Mouse (Mus musculus) G1E (cell line): Measurements from ENCODE around the gene Tas2r135. TPM values are rescaled to one million over a fixed set of nuclear protein-coding genes. Genes with fewer than 3 reads are reported as not detected.
A peak's percentile ranks its signal among the peaks of the same experiment; 100 is the strongest.

ENCODE experiments used
- ATAC-seq: 2 replicates; pipeline ENCODE4 v1.8.0; 2016; ENCODE audit warnings: mild to moderate bottlenecking; ENCODE audit not compliant: insufficient number of reproducible peaks, poor library complexity, low FRiP score, severe bottlenecking; ENCODE audit errors: extremely low read depth
- DNase-seq: peaks from one replicate; pipeline ENCODE4 v3.0.0; 2012; ENCODE audit warnings: low spot score
- H3K27me3 ChIP-seq: 2 replicates; pipeline ENCODE4 v1.6.1; 2012; ENCODE audit warnings: mild to moderate bottlenecking, low read length, inconsistent platforms; ENCODE audit not compliant: insufficient read depth
- H3K36me3 ChIP-seq: replicated peaks from 2 replicates; pipeline ENCODE3; 2012; ENCODE audit warnings: mild to moderate bottlenecking, inconsistent platforms
- H3K4me1 ChIP-seq: 2 replicates; pipeline ENCODE4 v1.6.1; 2012; ENCODE audit warnings: low read depth, low read length, inconsistent platforms, mixed read lengths; ENCODE audit not compliant: insufficient read depth
- H3K4me3 ChIP-seq: 2 replicates; pipeline ENCODE4 v1.5.1; 2012; ENCODE audit warnings: low read depth, mild to moderate bottlenecking, inconsistent platforms, low read length, moderate library complexity, mixed read lengths
- H3K9me3 ChIP-seq: replicated peaks from 2 replicates; pipeline ENCODE4 v1.6.1; 2012; ENCODE audit warnings: inconsistent platforms
- CTCF ChIP-seq: IDR thresholded peaks from 2 replicates; pipeline ENCODE4 v1.5.1; 2012; ENCODE audit warnings: low read depth, low read length, inconsistent platforms, mixed read lengths
- GATA1 ChIP-seq: IDR thresholded peaks from 2 replicates; pipeline ENCODE4 v1.6.1; 2012; ENCODE audit warnings: borderline replicate concordance, low read length, inconsistent platforms, mixed read lengths
- GATA2 ChIP-seq: IDR thresholded peaks from 2 replicates; pipeline ENCODE4 v1.6.1; 2012; ENCODE audit warnings: low read depth, low read length, inconsistent platforms, borderline replicate concordance
- POLR2AphosphoS5 ChIP-seq: IDR thresholded peaks from 2 replicates; pipeline ENCODE4 v1.6.1; 2012; ENCODE audit warnings: low read depth, low read length, inconsistent platforms; ENCODE audit not compliant: insufficient replicate concordance
- TAL1 ChIP-seq: conservative IDR thresholded peaks from 2 replicates; pipeline ENCODE4 v1.6.1; 2012; ENCODE audit warnings: low read depth, low read length, inconsistent platforms, mixed read lengths
- polyA plus RNA-seq: library from polyadenylated mRNA; stranded (reverse); fragments of >175 nt; gene quantifications from 2 replicates; pipeline ENCODE4 v1.2.3, GENCODE M21; 2012
- total RNA-seq, 2 experiments: library from RNA; stranded (forward) in 1 of 2; stranded (reverse) in 1 of 2; fragments of 200-1000 nt in 1 of 2; fragments of >200 nt in 1 of 2; fragmentation: Nextera tagmentation in 1 of 2; gene quantifications; 2 replicates each; pipeline ENCODE4 v1.2.3; 2014 to 2017

The Tas2r135 gene
- total and polyA plus RNA-seq, 3 experiments: 0.27 TPM; not detected in 2

- H3K4me1 ChIP-seq: peaks cover 4% of the 10 kb centered on the region; the same call in 1 of the 2 replicates
- no peaks in the 10 kb centered on the region for H3K9me3 ChIP-seq
- ATAC-seq (no peak), DNase-seq (no peak)
- TF ChIP-seq POLR2AphosphoS5 (no peak), TAL1 (no peak), GATA2 (no peak), GATA1 (no peak), CTCF (no peak)
- no peak overlapping the region for H3K4me3 ChIP-seq
- peaks cover 36% of the 10 kb centered on the region for H3K27me3 ChIP-seq
- no peaks in the 10 kb centered on the region for H3K36me3 ChIP-seq
Observed at GRCm38 (mm10) chr6:42377280-42377679, 28.0 kb upstream of the Tas2r135 start.

DNA sequence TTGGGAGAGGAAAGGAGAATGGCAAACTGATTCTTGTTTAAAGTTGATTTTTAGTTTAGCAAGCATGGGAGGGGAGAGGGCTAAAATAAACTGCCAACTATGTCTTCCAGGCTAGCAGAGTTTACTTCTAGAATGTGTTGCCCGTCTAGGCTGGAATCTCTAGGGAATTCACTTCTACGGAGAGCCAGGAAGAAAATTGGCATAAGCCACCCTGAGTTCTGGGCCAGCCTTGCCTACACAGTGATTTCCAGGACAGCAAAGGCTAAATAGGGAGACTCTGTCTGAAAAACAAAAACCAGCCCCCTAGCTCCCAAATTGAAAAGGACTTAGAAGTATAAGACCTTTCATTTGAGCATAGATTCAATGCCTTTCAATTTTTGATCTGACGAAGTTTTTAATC lies 25.7 kb upstream of the Tas2r135 start:
- DNase-seq: no peak
- no peaks in the 10 kb centered on the region for H3K9me3 ChIP-seq
- TF ChIP-seq GATA1 (no peak), TAL1 (no peak), POLR2AphosphoS5 (no peak), GATA2 (no peak), CTCF (no peak)
- H3K27me3 ChIP-seq: peaks cover 23% of the 10 kb centered on the region
- no peak for ATAC-seq
- no peaks in the 10 kb centered on the region for H3K4me1 ChIP-seq
- no peak overlapping the region for H3K4me3 ChIP-seq
- no peaks in the 10 kb centered on the region for H3K36me3 ChIP-seq

DNA sequence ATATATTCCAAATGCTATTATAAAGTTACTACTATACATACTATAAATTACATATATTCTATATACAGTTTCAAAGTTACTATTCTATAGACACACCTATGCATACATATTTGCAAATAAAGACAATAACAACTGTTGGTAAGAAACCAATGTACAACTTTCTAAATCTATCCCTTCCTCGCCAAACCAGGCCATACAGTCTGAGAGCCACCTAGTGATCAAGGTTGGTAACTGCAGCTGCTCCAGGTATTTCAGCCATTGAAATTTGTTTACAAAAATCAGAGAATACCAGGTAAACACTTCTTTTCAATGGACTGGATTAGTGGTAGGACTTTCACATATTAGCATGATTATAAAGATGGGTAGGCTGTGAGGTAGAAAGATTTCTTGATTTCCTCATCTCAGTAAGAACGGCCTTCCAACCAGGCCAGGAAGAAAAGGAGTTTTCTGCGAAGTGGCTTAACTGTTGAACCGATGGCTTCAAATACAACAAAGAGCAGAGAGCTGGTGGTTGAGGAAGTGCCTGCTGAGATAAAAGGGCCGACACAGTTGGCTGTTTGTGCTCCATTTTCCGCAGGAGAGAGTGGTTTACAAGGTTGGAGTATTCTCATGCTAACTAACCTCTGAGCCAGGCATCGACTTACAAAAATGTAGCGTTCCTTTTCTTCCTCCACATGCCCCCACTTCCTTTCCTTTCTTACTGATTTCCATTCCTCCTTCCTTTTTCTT lies 24.7 kb upstream of the Tas2r135 start:
- H3K27me3 ChIP-seq: peaks cover 16% of the 10 kb centered on the region
- H3K4me1 ChIP-seq: no peaks in the 10 kb centered on the region
- TF ChIP-seq CTCF (peak; percentile 81), GATA2 (no peak)
- DNase-seq (peak; percentile 22), ATAC-seq (no peak)
- H3K4me3 ChIP-seq: no peak overlapping the region
- no peaks in the 10 kb centered on the region for H3K36me3 ChIP-seq
- H3K9me3 ChIP-seq: no peaks in the 10 kb centered on the region

- Histone ChIP-seq H3K36me3 (no peaks in the 10 kb centered on the region), H3K4me3 (no peak overlapping the region), H3K9me3 (no peaks in the 10 kb centered on the region), H3K4me1 (no peaks in the 10 kb centered on the region), H3K27me3 (peaks cover 16% of the 10 kb centered on the region)
- no peak for ATAC-seq
- TF ChIP-seq TAL1 (no peak), GATA2 (no peak), GATA1 (no peak), POLR2AphosphoS5 (no peak), CTCF (no peak)
- DNase-seq: no peak
Observed at GRCm38 (mm10) chr6:42381221-42381620, 24.0 kb upstream of the Tas2r135 start.

DNA sequence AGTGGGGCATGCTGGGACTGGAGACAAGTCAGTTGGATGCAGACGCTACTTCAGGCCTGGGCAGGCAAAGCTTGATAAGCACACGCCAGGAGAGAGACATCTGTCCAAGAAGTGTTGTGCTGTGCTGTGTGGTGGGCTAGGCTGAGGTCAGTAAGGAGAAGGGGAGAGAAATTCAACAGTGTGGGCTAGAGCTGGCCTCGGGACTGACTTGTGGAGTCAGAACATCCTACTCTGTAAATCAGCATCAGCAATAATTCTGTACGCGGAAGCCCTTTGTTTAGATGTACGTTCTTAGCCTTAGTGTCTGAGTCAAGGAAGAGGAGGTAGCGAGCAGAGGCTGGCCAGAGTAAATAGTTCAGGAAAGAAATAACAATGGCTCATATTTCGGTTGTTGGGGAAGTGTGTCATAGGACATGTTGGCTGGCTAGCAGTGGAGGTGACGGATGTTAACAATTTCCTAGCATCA lies 23.3 kb upstream of the Tas2r135 start:
- peaks cover 14% of the 10 kb centered on the region for H3K27me3 ChIP-seq
- no peaks in the 10 kb centered on the region for H3K4me1 ChIP-seq
- no peak for TF ChIP-seq GATA1
- no peak for TF ChIP-seq POLR2AphosphoS5
- no peak for TF ChIP-seq TAL1
- TF ChIP-seq GATA2: no peak
- TF ChIP-seq CTCF: no peak
- DNase-seq (no peak), ATAC-seq (no peak)
- H3K36me3 ChIP-seq: no peaks in the 10 kb centered on the region
- H3K9me3 ChIP-seq: no peaks in the 10 kb centered on the region
- no peak overlapping the region for H3K4me3 ChIP-seq

- Histone ChIP-seq H3K27me3 (peaks cover 11% of the 10 kb centered on the region; the same call in 1 of the 2 replicates), H3K4me3 (no peak overlapping the region), H3K36me3 (no peaks in the 10 kb centered on the region), H3K9me3 (no peaks in the 10 kb centered on the region), H3K4me1 (no peaks in the 10 kb centered on the region)
- ATAC-seq (no peak), DNase-seq (no peak)
- TF ChIP-seq TAL1 (no peak), GATA2 (no peak), GATA1 (no peak), POLR2AphosphoS5 (no peak), CTCF (no peak)
Observed at GRCm38 (mm10) chr6:42383360-42383759, 21.9 kb upstream of the Tas2r135 start.
